Mouse (Mus musculus): ENCODE measurements around the gene Klhl26. TPM values are rescaled to one million over a fixed set of nuclear protein-coding genes. Genes with fewer than 3 reads are reported as not detected.

The Klhl26 gene
- total RNA-seq, 2 experiments from 2014 or later: 8.1 to 10.0 TPM

DNA sequence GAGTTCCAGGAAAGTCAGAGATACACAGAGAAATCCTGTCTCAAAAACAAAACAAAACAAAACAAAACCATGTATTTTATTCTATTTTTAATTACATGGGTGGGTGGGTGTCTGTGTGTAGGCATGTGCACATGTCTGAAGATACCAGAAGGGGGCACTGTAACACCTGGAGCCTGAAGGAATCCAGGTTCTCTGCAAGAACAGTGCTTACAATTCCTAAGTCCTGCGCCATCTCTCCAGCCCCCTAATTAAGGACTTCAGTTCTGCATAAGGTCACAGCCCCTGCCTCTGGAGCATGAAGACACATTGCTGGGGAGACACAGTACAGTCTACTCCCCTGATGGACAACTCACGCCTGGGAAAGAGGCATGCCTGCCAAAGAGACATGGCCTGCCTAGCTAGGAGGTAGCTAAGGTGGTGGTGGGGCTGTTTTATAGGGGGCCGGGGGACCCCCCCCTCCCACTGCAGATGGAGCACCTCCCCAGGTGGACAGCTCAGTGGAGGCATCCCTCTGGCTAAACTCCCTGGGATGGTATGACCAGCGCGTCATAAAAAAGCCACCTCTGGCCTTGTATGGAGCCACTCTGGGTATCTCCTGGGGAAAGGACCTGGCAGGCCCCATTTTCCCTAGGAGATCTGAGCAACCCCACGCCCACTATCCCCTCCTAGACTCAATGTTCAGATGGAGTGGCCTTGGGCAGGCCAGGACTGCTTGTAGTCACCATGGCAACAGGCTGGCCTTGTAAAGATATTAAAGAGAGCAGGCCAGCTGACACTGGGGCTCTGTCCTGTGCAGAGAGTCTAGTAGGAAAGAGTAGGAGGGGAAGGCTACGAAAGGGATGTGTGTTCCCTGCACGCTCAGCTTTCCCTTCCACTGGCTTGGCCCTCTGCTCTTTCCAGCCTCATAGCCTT is 61.0 kb downstream of the Klhl26 start:
- DNase-seq (ENCODE audit: low spot score in 2 of 2): no peak

DNA sequence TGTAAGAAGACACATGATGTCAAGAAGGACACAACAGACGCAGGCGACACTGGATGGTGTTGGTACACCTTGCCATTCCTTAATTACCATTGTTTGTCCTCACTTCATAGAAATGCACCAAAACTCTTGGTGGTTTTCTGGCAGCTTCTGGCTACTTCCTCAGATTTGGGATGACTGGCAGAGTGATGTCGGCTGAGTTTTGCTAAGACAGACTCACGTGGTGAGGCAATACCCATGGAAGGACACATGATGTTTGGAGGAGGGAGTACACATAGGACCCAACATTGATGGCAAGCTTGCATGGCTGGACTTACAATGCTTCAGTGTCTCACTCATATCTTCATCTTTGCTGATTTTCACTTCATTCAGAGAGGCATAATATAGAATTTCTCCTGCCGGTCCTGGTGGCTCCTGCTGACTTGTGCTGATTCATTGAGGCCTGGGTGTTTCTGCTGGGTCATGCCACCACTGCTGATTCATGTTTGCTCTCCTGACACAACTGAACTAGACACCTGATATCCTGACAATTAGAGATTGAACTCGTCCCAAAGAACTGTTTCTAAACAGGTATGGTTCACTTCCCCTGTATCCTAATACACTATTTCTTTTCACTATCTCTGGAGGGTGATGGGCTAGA is 62.3 kb downstream of the Klhl26 start:
- DNase-seq (ENCODE audit: low spot score in 2 of 2): no peak

DNA sequence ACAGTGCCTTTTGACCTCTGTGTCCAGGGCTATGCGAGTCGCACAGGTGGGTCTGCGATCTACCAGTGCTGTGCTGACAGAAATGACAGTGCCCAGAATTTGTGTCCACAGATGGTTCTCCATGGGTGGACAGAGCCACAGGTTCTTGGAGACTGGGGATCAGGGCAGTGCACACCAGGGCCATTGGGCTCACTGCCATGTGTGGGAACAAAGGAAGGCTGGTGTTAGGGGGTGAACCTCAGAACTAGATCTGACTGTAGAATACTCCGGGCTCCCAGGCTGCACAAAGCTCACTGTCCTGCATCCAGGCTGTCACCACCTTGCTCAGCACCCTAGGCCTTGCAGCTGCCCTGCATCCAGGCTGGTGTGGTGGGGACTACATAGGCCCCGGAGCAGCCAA is 66.5 kb downstream of the Klhl26 start:
- no peak for DNase-seq (ENCODE audit: low spot score in 2 of 2)

DNA sequence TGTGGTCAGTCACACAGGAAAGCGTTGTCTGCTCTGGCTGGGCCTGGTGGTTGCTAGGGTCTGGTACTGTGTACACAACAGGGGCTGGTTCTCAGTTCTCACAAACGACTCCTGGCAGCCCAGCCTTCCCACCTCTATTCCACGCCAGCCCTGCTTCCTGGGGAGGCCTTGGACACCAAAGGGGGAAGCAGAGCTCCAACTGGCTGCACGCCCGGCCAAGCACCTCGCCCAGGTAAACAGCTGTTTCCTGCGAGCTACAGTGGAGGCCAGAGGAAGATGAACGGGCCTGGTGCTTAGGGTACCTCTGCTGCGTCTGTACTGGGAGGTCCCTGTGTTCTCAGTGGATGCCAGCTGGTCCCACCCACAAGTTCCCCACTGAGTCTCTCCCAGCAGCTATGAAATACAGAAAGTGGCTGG is 67.3 kb downstream of the Klhl26 start:
- no peak for DNase-seq (ENCODE audit: low spot score in 2 of 2)

DNA sequence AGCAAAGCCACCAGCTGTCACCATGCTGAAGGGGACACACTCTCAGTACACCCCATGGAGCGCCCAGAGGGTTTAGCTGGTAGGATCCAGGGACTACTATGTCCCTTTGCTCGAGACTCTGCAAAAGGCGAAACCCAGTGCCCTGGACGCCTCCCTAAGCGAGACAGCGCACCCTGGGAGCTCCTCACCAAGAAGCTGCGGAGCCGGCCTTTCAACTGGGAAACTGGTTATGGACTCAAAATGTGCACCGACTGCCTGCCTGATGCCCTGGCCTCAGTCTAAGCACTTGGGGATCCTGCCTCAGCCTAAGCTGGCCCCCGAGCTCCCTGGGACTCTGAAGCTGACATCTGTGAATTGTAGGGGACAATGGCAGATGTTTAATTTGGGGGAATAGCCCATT is 67.7 kb downstream of the Klhl26 start:
- no peak for DNase-seq (ENCODE audit: low spot score in 2 of 2)

DNA sequence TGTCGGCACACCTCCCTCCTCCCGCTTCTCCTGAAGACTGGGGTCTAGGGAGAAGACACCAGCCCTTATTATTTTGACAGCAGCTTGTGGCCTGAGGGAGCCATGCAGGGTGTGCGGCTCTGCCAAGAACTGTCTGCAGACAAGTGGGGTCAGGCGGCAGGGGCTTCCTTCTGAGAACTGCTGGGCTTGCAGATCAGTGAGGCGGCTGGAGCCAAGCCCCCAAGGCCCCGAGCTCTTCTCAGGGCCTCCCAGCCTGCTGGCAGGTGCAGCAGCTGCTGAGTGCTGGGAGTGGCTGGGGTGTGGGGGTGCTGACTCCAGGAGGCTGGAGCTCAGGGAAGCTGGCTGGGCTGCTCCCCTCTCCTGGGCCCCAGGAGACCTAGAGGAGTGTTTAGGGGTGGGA is 68.5 kb downstream of the Klhl26 start:
- peak in 1 of 2 experiments; percentile 64 for DNase-seq (ENCODE audit: low spot score in 2 of 2)

DNA sequence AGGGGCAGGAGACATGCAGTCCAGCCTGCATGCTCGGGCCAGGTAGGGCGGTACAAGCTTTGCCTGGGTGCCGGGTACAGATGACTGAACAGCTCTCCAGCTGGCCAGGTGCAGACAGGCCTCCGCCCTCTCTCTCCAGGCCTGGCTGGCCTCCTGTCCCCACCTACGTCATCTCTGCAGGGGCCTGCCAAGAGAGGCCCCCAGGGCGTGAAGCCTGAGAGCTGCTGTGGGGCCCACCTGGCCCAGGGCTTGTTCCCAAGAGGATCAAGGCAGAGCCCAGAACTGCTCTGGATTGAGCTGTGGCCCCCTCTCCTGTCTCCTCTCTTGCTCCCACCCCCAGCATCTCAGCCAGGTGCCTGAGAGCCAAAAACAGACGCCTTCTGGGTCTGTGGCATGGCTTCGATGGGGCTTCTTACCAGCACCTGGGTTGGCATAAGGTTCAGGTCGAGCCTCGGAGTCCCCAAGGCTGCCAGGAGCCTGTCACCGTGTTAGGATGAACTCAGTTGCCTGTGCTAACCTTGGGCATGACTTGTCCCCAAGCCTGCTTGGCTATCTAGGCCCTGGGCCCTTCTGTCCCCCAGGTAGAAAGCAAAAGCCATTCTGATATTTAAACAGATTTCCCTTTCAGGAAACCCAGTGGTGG is 70.2 kb downstream of the Klhl26 start:
- DNase-seq (ENCODE audit: low spot score in 2 of 2): no peak

DNA sequence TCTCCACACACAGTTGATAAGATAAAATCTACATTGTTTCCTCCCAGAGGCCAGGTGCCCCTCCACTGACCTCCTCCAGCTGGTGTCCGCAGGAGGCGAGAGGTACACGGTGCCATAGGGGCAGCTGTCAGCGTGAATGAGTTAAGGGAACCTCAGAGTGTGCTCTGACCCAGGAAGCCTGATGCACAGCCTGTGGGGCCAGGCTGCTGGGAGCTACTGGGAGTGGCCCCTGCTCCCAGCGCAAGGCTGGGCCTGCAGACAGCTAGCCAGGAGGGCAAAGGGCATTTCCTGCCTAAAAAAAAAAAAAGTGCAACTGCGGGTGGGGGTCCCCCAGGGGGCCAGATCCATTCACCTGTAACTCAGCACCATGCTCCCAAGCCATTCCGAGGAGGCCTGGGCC is 71.6 kb downstream of the Klhl26 start:
- DNase-seq (ENCODE audit: low spot score in 2 of 2): no peak

DNA sequence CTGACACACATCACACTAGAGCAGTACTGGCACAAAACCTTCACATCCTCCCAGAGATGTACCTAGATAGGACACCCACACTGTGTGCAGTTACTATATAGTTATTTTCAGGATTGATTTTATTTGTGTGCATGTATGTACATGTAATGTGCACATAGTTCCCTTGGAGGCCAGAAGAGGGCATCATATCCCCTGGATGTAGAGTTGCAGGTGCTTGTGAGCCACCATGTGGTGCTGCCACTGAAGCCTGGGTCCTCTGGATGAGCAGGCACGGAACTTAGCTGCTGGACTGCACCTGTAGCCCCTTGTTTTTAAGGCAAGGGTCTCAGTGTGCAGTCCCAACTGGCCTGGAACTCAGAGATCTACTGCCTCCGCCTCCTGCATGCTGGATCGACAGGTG is 72.6 kb downstream of the Klhl26 start:
- no peak for DNase-seq (ENCODE audit: low spot score in 2 of 2)

Other genes starting within 250 kb of the Klhl26 start
- gene Sugp2, start 242.7 kb downstream of the Klhl26 start, total RNA-seq (2021): 10 to 100 TPM; 49.1 to 52.6 TPM
- 10 to 100 TPM; 16.1 to 16.4 TPM for gene Armc6, start 242.5 kb downstream of the Klhl26 start, total RNA-seq (2021)
- 10 to 100 TPM; 23.2 to 24.3 TPM for gene Homer3, start 194.1 kb downstream of the Klhl26 start, total RNA-seq (2021)
- gene Ddx49, start 174.5 kb downstream of the Klhl26 start, total RNA-seq (2021): 10 to 100 TPM; 42.8 to 42.9 TPM
- 100 to 1,000 TPM; 168 to 177 TPM for gene Cope, start 174.4 kb downstream of the Klhl26 start, total RNA-seq (2021)
- gene Cers1, start 161.2 kb downstream of the Klhl26 start, total RNA-seq (2021): 10 to 100 TPM; 23.1 to 24.4 TPM
- 1 to 10 TPM; 3.5 to 4.0 TPM for gene Gdf1, start 147.2 kb downstream of the Klhl26 start, total RNA-seq (2021)
- gene Upf1, start 123.7 kb downstream of the Klhl26 start, total RNA-seq (2021): 10 to 100 TPM; 45.0 to 47.9 TPM
- 1 to 10 TPM; 4.6 to 9.3 TPM for gene Comp, start 103.4 kb downstream of the Klhl26 start, total RNA-seq (2021)
- 10 to 100 TPM; 16.4 to 20.8 TPM for gene Crtc1, start 37.4 kb downstream of the Klhl26 start, total RNA-seq (2021)
- not detected for gene Tmem59l, start 10.4 kb upstream of the Klhl26 start, total RNA-seq (2021)
- 1 to 10 TPM; 3.7 to 4.7 TPM for gene Crlf1, start 16.2 kb upstream of the Klhl26 start, total RNA-seq (2021)
- 100 to 1,000 TPM; 118 to 119 TPM for gene Rex1bd, start 29.8 kb upstream of the Klhl26 start, total RNA-seq (2021)
- gene Uba52, start 33.8 kb upstream of the Klhl26 start, total RNA-seq (2021): 1,000 to 10,000 TPM; 1,604 to 1,674 TPM
- gene Fkbp8, start 50.8 kb upstream of the Klhl26 start, total RNA-seq (2021): 100 to 1,000 TPM; 162 to 184 TPM
- 10 to 100 TPM; 57.6 to 60.7 TPM for gene Kxd1, start 51.0 kb upstream of the Klhl26 start, total RNA-seq (2021)
- 10 to 100 TPM; 16.1 to 18.2 TPM for gene Ell, start 62.5 kb upstream of the Klhl26 start, total RNA-seq (2021)
- 10 to 100 TPM; 22.8 to 31.3 TPM for gene Isyna1, start 117.4 kb upstream of the Klhl26 start, total RNA-seq (2021)
- 10 to 100 TPM; 49.6 to 60.7 TPM for gene Ssbp4, start 131.9 kb upstream of the Klhl26 start, total RNA-seq (2021)
- 1 to 10 TPM; 2.5 to 3.2 TPM for gene Lrrc25, start 139.2 kb upstream of the Klhl26 start, total RNA-seq (2021)
- under 1 TPM; 0.32 to 0.39 TPM for gene Gdf15, start 155.5 kb upstream of the Klhl26 start, total RNA-seq (2021)
- gene Pgpep1, start 183.4 kb upstream of the Klhl26 start, total RNA-seq (2021): 10 to 100 TPM; 41.4 to 47.0 TPM
- 10 to 100 TPM; 70.1 to 84.7 TPM for gene Lsm4, start 196.3 kb upstream of the Klhl26 start, total RNA-seq (2021)
- 100 to 1,000 TPM; 201 to 228 TPM for gene Jund, start 222.0 kb upstream of the Klhl26 start, total RNA-seq (2021)
- gene Iqcn, start 226.5 kb upstream of the Klhl26 start, total RNA-seq (2021): not detected
- not detected for gene Gm3336, start 241.6 kb upstream of the Klhl26 start, total RNA-seq (2021)
- 1 to 10 TPM; 1.4 to 1.5 TPM for gene Pde4c, start 246.8 kb upstream of the Klhl26 start, total RNA-seq (2021)